Mouse (Mus musculus): Measurements from ENCODE around the gene Rnf220. TPM values are rescaled to one million over a fixed set of nuclear protein-coding genes. Genes with fewer than 3 reads are reported as not detected.

Gene Rnf220
- total RNA-seq (2015; ENCODE audit: low replicate concordance) (6.3 and 19.0 TPM in 2 replicates), total RNA-seq (2017; ENCODE audit: low replicate concordance) (19.5 and 22.1 TPM in 2 replicates)

DNA sequence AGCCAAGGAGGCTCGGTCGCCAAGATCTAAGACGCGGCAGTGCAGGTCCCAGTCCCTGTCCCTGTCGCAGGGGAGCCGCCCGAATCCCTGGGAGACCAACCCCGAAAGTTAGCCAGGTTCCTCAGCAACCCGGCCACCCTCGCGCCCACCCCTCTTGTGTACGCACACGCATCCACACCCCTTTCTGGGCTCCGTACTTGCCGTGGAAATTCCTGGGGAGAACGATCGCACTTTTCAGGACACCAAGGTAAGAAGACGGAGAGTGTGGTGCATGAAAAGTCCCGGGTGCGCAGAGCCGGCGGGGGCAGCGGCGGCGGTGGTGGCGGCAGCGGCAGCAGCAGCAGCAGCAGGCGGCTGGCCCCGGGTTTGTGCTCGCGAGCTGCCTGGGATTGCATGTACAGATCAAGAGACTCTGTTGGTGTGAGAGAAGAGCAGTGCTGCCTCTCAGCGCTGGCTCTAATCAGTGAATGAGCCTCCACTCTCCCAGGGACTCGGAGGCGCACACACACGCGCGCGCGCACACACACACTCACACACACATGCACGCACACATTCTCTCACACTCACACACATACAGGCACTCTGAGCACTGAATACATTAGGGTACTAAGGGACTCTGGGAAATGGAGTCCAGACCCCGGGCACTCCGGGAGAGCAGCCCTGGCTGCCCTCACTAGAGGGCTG is at the start of gene Rnf220:
Gene Rnf220 (minus strand): TSS at position 571 of the 684 bp plus-strand sequence.
- no peak for ATAC-seq (replicated peaks; ENCODE audit: low FRiP score, poor library complexity, severe bottlenecking)

GRCm38 (mm10) chr4:117546616-117547015 is 49.8 kb upstream of the Rnf220 start:
- no peak for ATAC-seq (replicated peaks; ENCODE audit: low FRiP score, poor library complexity, severe bottlenecking)

GRCm38 (mm10) chr4:117545448-117545847 is 48.6 kb upstream of the Rnf220 start:
- ATAC-seq (replicated peaks; ENCODE audit: low FRiP score, poor library complexity, severe bottlenecking) = no peak

DNA sequence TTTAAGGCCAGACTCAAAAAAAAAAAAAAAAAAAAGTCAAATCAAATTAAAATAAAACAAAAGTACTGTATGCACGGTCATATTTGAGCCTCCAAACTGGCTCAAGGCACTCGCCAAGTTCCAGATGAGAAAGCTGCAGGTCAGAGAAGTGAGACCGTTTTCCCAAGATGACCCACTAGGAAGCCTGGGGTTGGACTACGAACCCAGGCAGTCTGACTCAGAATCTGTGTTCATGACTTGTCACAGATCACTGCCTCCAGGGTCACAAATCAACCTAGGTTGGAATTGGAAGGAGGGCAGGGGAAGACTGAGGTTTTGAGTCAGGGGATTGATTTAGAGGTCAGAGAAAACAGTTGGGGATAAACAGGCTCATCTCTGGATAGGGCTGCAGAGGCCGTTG is 43.7 kb upstream of the Rnf220 start:
- no peak for ATAC-seq (replicated peaks; ENCODE audit: low FRiP score, poor library complexity, severe bottlenecking)

- ATAC-seq (replicated peaks; ENCODE audit: low FRiP score, poor library complexity, severe bottlenecking) = no peak
Observed at GRCm38 (mm10) chr4:117539329-117539980, 42.6 kb upstream of the Rnf220 start.

GRCm38 (mm10) chr4:117537002-117537401 is 40.1 kb upstream of the Rnf220 start:
- ATAC-seq (replicated peaks; ENCODE audit: low FRiP score, poor library complexity, severe bottlenecking) = no peak

GRCm38 (mm10) chr4:117535496-117536200 is 38.8 kb upstream of the Rnf220 start:
- no peak for ATAC-seq (replicated peaks; ENCODE audit: low FRiP score, poor library complexity, severe bottlenecking)

DNA sequence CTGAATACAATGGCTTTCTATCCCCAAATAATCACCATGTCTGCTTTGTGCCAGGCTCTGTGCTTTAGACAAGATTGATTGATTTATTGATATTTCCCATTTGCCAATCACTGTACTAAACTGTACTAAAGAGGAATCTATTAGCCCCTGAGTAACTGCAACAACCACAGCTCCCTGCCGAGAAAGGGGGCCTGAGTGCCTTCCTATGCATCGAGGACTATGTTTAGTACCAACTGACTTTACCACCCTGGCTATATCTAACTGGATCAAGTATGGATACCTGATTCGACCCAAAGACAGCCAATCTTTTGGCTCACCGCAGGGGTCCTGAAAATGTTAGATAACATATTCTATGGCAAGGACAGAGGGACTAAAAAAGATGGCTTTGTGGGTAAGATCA is 33.0 kb upstream of the Rnf220 start:
- ATAC-seq (replicated peaks; ENCODE audit: low FRiP score, poor library complexity, severe bottlenecking) = no peak

DNA sequence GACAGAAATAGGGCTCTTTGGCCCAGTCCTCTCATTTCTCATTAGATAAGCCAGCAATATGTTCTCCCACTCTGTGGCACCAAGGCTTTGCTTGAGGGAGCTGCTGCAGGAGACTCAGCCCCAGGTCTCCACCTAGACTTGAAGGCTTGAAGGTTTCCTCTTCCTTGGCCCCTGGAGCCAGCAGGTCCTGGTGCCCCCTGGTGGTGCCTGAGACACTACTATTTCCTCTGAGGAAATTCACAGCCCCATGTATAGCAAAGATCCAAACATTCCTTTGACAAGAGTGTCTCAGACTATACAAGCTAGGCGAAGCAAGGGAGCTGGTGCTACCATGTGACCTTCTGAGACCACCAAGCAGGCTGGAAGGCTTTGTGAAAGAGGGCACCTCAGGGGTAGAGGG is 31.1 kb upstream of the Rnf220 start:
- ATAC-seq (replicated peaks; ENCODE audit: low FRiP score, poor library complexity, severe bottlenecking) = peak; percentile 51; the same call in 1 of the 2 replicates

- ATAC-seq (replicated peaks; ENCODE audit: low FRiP score, poor library complexity, severe bottlenecking) = no peak
Observed at GRCm38 (mm10) chr4:117527116-117527899, 30.5 kb upstream of the Rnf220 start.

DNA sequence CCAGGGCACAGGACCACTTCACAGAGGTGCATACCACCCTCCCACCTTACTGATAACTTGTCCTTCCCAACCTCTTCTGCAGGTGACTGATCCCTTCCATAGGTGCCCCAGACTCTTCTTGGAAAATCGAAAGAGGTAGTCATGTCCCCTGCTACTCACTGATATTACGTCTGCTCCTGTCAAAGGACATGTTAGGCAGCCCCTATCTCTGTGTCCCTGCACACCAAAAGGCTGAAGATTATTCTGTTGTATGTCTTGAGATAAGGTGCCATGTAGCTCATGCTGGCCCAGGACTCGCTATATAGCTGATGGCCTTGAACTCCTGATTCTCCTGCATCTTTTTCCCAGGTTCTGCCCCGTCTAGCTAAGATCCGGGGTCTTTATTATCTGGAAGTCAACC is 29.1 kb upstream of the Rnf220 start:
- ATAC-seq (replicated peaks; ENCODE audit: low FRiP score, poor library complexity, severe bottlenecking) = no peak

GRCm38 (mm10) chr4:117521350-117521749 is 24.5 kb upstream of the Rnf220 start:
- ATAC-seq (replicated peaks; ENCODE audit: low FRiP score, poor library complexity, severe bottlenecking) = no peak

DNA sequence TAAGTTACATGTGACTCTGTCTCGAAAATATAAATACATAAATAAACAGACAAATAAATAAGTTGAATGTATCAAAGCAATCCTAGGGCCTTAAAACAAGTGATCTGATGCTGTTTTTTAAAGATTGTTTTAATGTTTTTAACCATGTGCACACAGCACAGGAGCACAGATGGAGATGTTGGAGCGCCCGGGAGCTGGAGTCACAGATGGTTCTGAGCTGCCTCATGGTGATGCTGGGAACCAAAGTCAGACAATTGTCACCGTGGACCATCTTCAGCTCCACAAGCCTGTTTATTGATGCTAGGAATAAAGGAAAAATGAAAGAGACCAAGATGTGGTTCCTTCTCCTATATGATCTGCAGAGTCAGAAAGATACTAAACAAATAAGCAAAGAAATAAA is 21.4 kb upstream of the Rnf220 start:
- ATAC-seq (replicated peaks; ENCODE audit: low FRiP score, poor library complexity, severe bottlenecking) = no peak

DNA sequence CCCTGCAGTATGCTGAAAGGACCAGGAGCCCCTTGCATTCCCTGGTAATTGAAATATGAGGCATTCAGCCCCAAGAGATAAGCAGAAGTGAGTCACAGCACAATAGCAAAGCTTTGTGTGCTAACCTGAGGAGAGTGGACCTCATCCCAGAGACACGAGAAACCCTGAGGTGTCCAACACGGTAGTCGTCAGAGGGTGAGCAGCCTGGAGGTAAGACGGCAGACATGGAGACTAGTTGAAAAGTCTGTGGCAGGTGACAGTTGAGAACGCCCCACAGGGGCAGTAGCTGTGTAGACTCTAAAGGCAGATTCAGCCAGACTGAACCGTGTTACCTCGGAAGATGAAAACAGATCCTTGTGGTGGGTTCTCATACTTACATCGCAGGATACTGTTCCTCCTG is 2.2 kb upstream of the Rnf220 start:
- no peak for ATAC-seq (replicated peaks; ENCODE audit: low FRiP score, poor library complexity, severe bottlenecking)

- no peak for ATAC-seq (replicated peaks; ENCODE audit: low FRiP score, poor library complexity, severe bottlenecking)
Observed at GRCm38 (mm10) chr4:117495869-117496401, 917 bp downstream of the Rnf220 start.

- no peak; the same call in 1 of the 2 replicates for ATAC-seq (replicated peaks; ENCODE audit: low FRiP score, poor library complexity, severe bottlenecking)
Observed at GRCm38 (mm10) chr4:117494911-117495501, 1.8 kb downstream of the Rnf220 start.

DNA sequence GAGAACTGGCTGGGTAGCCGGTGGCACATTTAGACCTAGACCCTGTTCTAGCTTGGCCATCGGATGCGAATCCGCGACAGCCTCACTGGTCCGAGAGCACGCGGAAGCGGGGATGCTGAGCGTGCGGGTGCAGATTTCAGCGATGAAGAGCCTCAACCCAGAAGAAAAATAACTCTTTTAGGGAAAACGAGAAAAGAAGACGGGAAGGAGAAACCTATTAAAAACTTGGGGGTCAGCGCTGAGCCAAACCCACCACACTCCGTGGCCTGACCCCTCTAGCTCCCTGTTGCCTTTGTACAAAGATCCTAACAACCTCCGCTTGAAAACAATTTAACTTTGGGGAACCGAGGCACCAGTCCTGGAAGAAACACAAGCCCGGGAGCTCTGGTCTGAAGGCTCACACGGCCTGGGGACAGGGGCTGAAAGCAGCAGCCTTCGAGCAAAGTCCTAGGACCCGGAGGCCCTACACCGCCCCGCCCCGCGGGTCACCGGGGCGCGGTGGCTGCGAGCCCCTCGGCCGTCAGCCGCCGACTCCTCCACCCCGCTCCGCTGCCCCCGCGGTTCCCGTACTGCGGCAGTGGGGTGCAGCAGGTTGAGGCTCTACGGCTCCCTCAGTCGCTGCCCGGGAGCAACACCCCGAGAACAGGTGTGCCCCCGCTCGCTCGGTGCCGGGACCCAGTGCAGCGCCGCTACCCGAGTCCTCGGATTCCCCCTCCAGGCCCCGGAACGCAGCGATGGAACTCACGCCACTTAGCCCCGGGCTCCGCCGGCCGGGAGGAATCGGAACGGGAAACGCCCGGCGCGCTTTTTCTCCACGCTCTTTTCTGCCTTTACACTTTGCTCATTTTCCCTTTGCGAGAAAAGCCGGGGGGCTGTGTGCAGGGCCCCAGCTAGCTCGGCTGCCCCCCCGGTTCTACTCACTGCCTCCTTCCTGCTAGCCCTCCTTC is 2.7 kb downstream of the Rnf220 start:
- no peak for ATAC-seq (replicated peaks; ENCODE audit: low FRiP score, poor library complexity, severe bottlenecking)

DNA sequence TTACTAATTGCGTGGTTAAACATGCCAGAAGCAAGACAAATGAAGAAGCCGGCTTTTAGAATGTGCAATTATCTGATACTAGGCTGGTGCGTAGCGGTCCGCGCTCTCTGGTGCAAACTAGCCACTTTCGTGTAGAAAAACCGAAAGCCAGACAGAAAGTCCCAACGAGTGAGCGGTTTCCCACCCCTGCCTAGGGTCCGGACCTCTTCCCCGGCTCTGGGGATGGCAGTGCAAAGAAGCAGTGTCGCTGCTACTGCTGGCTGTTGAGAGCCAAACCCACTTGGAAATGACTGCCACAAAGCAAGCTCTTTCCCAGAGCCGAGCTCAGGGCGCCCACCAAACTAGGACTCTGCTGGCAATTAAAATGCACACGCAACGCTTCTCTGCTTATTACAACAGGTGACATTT is 3.7 kb downstream of the Rnf220 start:
- ATAC-seq (replicated peaks; ENCODE audit: low FRiP score, poor library complexity, severe bottlenecking) = no peak
